Mouse (Mus musculus): ENCODE measurements around the gene 1700013G24Rik. TPM values are rescaled to one million over a fixed set of nuclear protein-coding genes. Genes with fewer than 3 reads are reported as not detected.

The 1700013G24Rik gene
- polyA plus RNA-seq, 1 experiment: not detected

GRCm38 (mm10) chr4:137461981-137462690 is 9.1 kb downstream of the 1700013G24Rik start:
- Histone ChIP-seq H3K4me3 (replicated peaks) (no peak overlapping the region), H3K27me3 (ENCODE audit: control insufficient read depth) (no peaks in the 10 kb centered on the region), H3K4me1 (ENCODE audit: control insufficient read depth) (peaks cover 4% of the 10 kb centered on the region), H3K9me3 (ENCODE audit: control insufficient read depth, low read length) (no peaks in the 10 kb centered on the region), H3K36me3 (ENCODE audit: control insufficient read depth) (no peaks in the 10 kb centered on the region)
- no peak for TF ChIP-seq TAL1 (IDR thresholded peaks at IDR 0.05; ENCODE audit: low read length)
- no peak for TF ChIP-seq GATA1 (IDR thresholded peaks at IDR 0.05; ENCODE audit: low read length)

- no peaks in the 10 kb centered on the region for H3K36me3 ChIP-seq (ENCODE audit: control insufficient read depth)
- no peaks in the 10 kb centered on the region for H3K9me3 ChIP-seq (ENCODE audit: control insufficient read depth, low read length)
- H3K4me1 ChIP-seq (ENCODE audit: control insufficient read depth): peaks cover 20% of the 10 kb centered on the region
- TF ChIP-seq GATA1 (IDR thresholded peaks at IDR 0.05; ENCODE audit: low read length): no peak
- no peak for TF ChIP-seq TAL1 (IDR thresholded peaks at IDR 0.05; ENCODE audit: low read length)
- peaks cover 20% of the 10 kb centered on the region for H3K27me3 ChIP-seq (ENCODE audit: control insufficient read depth)
- H3K4me3 ChIP-seq (replicated peaks): no peak overlapping the region
Observed at GRCm38 (mm10) chr4:137465125-137465787, 12.2 kb downstream of the 1700013G24Rik start.

- Histone ChIP-seq H3K27me3 (ENCODE audit: control insufficient read depth) (peaks cover 23% of the 10 kb centered on the region), H3K4me1 (ENCODE audit: control insufficient read depth) (peaks cover 22% of the 10 kb centered on the region), H3K4me3 (replicated peaks) (no peak overlapping the region), H3K36me3 (ENCODE audit: control insufficient read depth) (no peaks in the 10 kb centered on the region), H3K9me3 (ENCODE audit: control insufficient read depth, low read length) (no peaks in the 10 kb centered on the region)
- TF ChIP-seq TAL1 (IDR thresholded peaks at IDR 0.05; ENCODE audit: low read length) (no peak), GATA1 (IDR thresholded peaks at IDR 0.05; ENCODE audit: low read length) (no peak)
Observed at GRCm38 (mm10) chr4:137466991-137467390, 13.9 kb downstream of the 1700013G24Rik start.

- H3K9me3 ChIP-seq (ENCODE audit: control insufficient read depth, low read length): no peaks in the 10 kb centered on the region
- peaks cover 23% of the 10 kb centered on the region for H3K27me3 ChIP-seq (ENCODE audit: control insufficient read depth)
- H3K4me1 ChIP-seq (ENCODE audit: control insufficient read depth): peaks cover 22% of the 10 kb centered on the region
- TF ChIP-seq GATA1 (IDR thresholded peaks at IDR 0.05; ENCODE audit: low read length) (no peak), TAL1 (IDR thresholded peaks at IDR 0.05; ENCODE audit: low read length) (no peak)
- no peak overlapping the region for H3K4me3 ChIP-seq (replicated peaks)
- no peaks in the 10 kb centered on the region for H3K36me3 ChIP-seq (ENCODE audit: control insufficient read depth)
Observed at GRCm38 (mm10) chr4:137467525-137467924, 14.4 kb downstream of the 1700013G24Rik start.

- Histone ChIP-seq H3K27me3 (ENCODE audit: control insufficient read depth) (peaks cover 23% of the 10 kb centered on the region), H3K9me3 (ENCODE audit: control insufficient read depth, low read length) (no peaks in the 10 kb centered on the region), H3K4me1 (ENCODE audit: control insufficient read depth) (peaks cover 22% of the 10 kb centered on the region), H3K36me3 (ENCODE audit: control insufficient read depth) (no peaks in the 10 kb centered on the region), H3K4me3 (replicated peaks) (peak within 1 kb of the TSS; percentile 62)
- TF ChIP-seq TAL1 (IDR thresholded peaks at IDR 0.05; ENCODE audit: low read length) (no peak), GATA1 (IDR thresholded peaks at IDR 0.05; ENCODE audit: low read length) (no peak)
Observed at GRCm38 (mm10) chr4:137468260-137469080, 15.4 kb downstream of the 1700013G24Rik start, which contains the start of gene Hspg2. TSS of gene Hspg2 (plus strand) at chr4:137468769.

GRCm38 (mm10) chr4:137469081-137469844 is 16.2 kb downstream of the 1700013G24Rik start:
- no peaks in the 10 kb centered on the region for H3K9me3 ChIP-seq (ENCODE audit: control insufficient read depth, low read length)
- peak overlapping the region; percentile 62 for H3K4me3 ChIP-seq (replicated peaks)
- H3K27me3 ChIP-seq (ENCODE audit: control insufficient read depth): peaks cover 23% of the 10 kb centered on the region
- no peaks in the 10 kb centered on the region for H3K36me3 ChIP-seq (ENCODE audit: control insufficient read depth)
- TF ChIP-seq GATA1 (IDR thresholded peaks at IDR 0.05; ENCODE audit: low read length): no peak
- TF ChIP-seq TAL1 (IDR thresholded peaks at IDR 0.05; ENCODE audit: low read length): no peak
- peaks cover 22% of the 10 kb centered on the region for H3K4me1 ChIP-seq (ENCODE audit: control insufficient read depth)

GRCm38 (mm10) chr4:137469845-137470692 is 17.0 kb downstream of the 1700013G24Rik start:
- H3K4me3 ChIP-seq (replicated peaks): peak overlapping the region; percentile 62

More at GRCm38 (mm10) chr4:137469845-137470692, 17.0 kb downstream of the 1700013G24Rik start:
- peaks cover 23% of the 10 kb centered on the region for H3K27me3 ChIP-seq (ENCODE audit: control insufficient read depth)
- H3K36me3 ChIP-seq (ENCODE audit: control insufficient read depth): no peaks in the 10 kb centered on the region
- TF ChIP-seq TAL1 (IDR thresholded peaks at IDR 0.05; ENCODE audit: low read length) (no peak), GATA1 (IDR thresholded peaks at IDR 0.05; ENCODE audit: low read length) (no peak)
- H3K4me1 ChIP-seq (ENCODE audit: control insufficient read depth): peaks cover 22% of the 10 kb centered on the region
- H3K9me3 ChIP-seq (ENCODE audit: control insufficient read depth, low read length): no peaks in the 10 kb centered on the region

Measured in erythroblast, embryonic 14.5 days (primary cell).